Mouse (Mus musculus): ENCODE results near the gene Msx2. TPM values are rescaled to one million over a fixed set of nuclear protein-coding genes. Genes with fewer than 3 reads are reported as not detected.

Gene Msx2
- polyA plus RNA-seq, 1 experiment from 2014 or later: 36.4 TPM

DNA sequence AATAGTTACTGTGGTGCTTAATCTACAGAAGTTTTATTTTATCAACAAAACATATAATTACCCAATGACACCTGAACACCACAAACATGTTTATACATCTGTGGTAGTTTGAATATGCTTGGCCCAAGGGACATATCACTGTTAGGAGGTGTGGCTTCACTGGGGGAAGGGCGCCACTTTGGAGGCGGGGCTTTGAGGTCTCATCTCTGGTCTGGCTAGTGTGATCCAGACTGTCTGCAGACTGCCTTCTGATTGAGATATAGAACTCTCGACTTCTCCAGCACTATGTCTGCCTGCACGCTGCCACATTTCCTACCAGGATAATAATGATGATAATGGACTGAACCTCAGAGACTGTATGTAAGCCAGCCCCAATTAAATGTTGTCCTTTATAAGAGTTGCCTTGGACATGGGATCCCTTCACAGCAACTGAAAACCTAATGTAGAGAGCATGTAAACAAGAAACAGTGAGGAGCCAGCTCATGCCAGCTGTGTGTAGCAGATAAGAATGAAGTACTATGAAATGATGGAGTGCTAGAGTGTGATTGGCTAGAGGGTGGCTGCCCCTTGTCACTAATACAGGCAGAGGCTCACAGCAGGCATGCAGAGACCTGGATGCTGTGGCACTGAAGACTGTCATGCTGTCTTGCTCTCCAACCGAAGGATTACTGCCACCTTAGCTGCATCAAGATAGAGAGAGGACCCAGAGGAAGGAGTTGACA is 31.4 kb downstream of the Msx2 start:
- no peak for ATAC-seq (ENCODE audit: low FRiP score, low read depth)
- Histone ChIP-seq H3K27ac (replicated peaks) (no peak overlapping the region), H3K4me2 (replicated peaks) (no peak overlapping the region), H3K4me3 (no peak overlapping the region), H3K4me1 (no peaks in the 10 kb centered on the region), H3K9me3 (no peaks in the 10 kb centered on the region), H3K36me3 (no peaks in the 10 kb centered on the region), H3K27me3 (peaks cover 43% of the 10 kb centered on the region), H3K9ac (replicated peaks) (no peak overlapping the region)
- 67% methylated on average over 5 of the region's 5 CpGs for WGBS

- 90% methylated on average over 3 of the region's 3 CpGs for WGBS
- no peak for ATAC-seq (ENCODE audit: low FRiP score, low read depth)
- Histone ChIP-seq H3K4me2 (replicated peaks) (no peak overlapping the region), H3K4me1 (no peaks in the 10 kb centered on the region), H3K27ac (replicated peaks) (no peak overlapping the region), H3K4me3 (no peak overlapping the region), H3K27me3 (peaks cover 33% of the 10 kb centered on the region), H3K36me3 (no peaks in the 10 kb centered on the region), H3K9me3 (no peaks in the 10 kb centered on the region), H3K9ac (replicated peaks) (no peak overlapping the region)
These were observed 32.9 kb downstream of the Msx2 start for GRCm38 (mm10) chr13:53439957-53440356.

GRCm38 (mm10) chr13:53426507-53426906 is 46.4 kb downstream of the Msx2 start:
- peaks cover 4% of the 10 kb centered on the region; the same call in 1 of the 2 replicates for H3K27me3 ChIP-seq
- H3K36me3 ChIP-seq: no peaks in the 10 kb centered on the region
- no peaks in the 10 kb centered on the region for H3K4me1 ChIP-seq
- WGBS: 26% methylated on average over 7 of the region's 7 CpGs
- H3K27ac ChIP-seq (replicated peaks): no peak overlapping the region
- no peak overlapping the region for H3K9ac ChIP-seq (replicated peaks)
- ATAC-seq (ENCODE audit: low FRiP score, low read depth): no peak
- H3K4me2 ChIP-seq (replicated peaks): no peak overlapping the region
- H3K4me3 ChIP-seq: no peak overlapping the region
- H3K9me3 ChIP-seq: no peaks in the 10 kb centered on the region

GRCm38 (mm10) chr13:53421189-53421588 is 51.7 kb downstream of the Msx2 start:
- 74% methylated on average over 4 of the region's 4 CpGs for WGBS
- Histone ChIP-seq H3K27me3 (peaks cover 7% of the 10 kb centered on the region; the same call in 1 of the 2 replicates), H3K4me3 (no peak overlapping the region), H3K9ac (replicated peaks) (no peak overlapping the region), H3K4me2 (replicated peaks) (no peak overlapping the region), H3K27ac (replicated peaks) (no peak overlapping the region), H3K9me3 (no peaks in the 10 kb centered on the region), H3K4me1 (no peaks in the 10 kb centered on the region), H3K36me3 (no peaks in the 10 kb centered on the region)
- no peak for ATAC-seq (ENCODE audit: low FRiP score, low read depth)

DNA sequence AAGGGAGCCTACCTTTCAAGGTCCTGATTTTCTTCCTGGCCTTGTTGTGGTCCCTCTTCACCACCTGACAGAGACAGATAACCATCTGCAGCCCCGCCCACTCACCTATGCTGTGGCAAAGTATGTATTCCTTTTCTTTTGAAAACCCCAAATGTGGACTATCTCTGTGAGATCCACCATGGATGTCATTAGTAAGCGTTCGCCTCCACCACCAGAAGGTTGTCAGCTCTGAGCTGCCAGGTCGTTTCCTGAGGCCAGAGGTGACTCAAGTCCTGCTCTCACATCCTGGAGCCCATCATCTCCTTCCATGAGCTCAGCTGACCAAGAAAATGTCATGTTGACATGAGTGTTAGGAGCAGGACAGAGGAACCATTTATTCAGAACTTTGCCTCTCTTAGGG is 52.1 kb downstream of the Msx2 start:
- 81% methylated on average over 4 of the region's 4 CpGs for WGBS
- no peaks in the 10 kb centered on the region for H3K36me3 ChIP-seq
- no peak for ATAC-seq (ENCODE audit: low FRiP score, low read depth)

DNA sequence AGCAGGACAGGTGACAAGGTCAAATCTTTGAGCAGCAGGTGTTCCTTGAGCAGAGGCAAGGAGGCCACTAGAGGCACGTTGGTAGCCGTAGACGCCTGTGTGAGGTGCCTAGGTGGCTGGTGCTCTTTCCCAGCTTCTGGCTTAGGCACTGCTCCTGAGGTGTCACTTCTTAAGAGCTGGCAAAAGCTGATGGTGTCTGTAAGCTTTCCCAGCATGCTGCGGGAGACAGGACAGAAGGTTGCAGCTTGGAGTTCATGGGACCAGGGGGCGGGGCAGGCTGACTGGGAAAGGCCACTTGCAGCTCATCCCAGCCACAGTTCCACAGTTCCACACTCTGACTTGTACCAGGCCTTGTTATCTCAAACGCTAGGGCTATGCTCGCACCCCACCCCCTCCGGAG is 53.2 kb downstream of the Msx2 start:
- H3K27ac ChIP-seq (replicated peaks): no peak overlapping the region
- no peaks in the 10 kb centered on the region for H3K4me1 ChIP-seq
- ATAC-seq (ENCODE audit: low FRiP score, low read depth): no peak
- H3K4me3 ChIP-seq: no peak overlapping the region
- no peak overlapping the region for H3K4me2 ChIP-seq (replicated peaks)
- 0 out of 2 replicates have a peak, but pooled peaks cover 4% of the 10 kb centered on the region for H3K27me3 ChIP-seq
- no peaks in the 10 kb centered on the region for H3K9me3 ChIP-seq
- no peaks in the 10 kb centered on the region for H3K36me3 ChIP-seq
- H3K9ac ChIP-seq (replicated peaks): no peak overlapping the region
- 85% methylated on average over 8 of the region's 8 CpGs for WGBS

More for the DNA sequence above, 52.1 kb downstream of the Msx2 start:
- H3K4me1 ChIP-seq: no peaks in the 10 kb centered on the region
- no peaks in the 10 kb centered on the region for H3K9me3 ChIP-seq
- no peak overlapping the region for H3K9ac ChIP-seq (replicated peaks)
- no peak overlapping the region for H3K27ac ChIP-seq (replicated peaks)
- H3K27me3 ChIP-seq: peaks cover 6% of the 10 kb centered on the region; the same call in 1 of the 2 replicates
- no peak overlapping the region for H3K4me2 ChIP-seq (replicated peaks)
- no peak overlapping the region for H3K4me3 ChIP-seq

GRCm38 (mm10) chr13:53417701-53418100 is 55.2 kb downstream of the Msx2 start:
- H3K27me3 ChIP-seq: 0 out of 2 replicates have a peak, but pooled peaks cover 4% of the 10 kb centered on the region
- ATAC-seq (ENCODE audit: low FRiP score, low read depth): no peak
- no peaks in the 10 kb centered on the region for H3K9me3 ChIP-seq
- H3K4me2 ChIP-seq (replicated peaks): no peak overlapping the region
- no peak overlapping the region for H3K4me3 ChIP-seq
- no peaks in the 10 kb centered on the region for H3K4me1 ChIP-seq
- no peaks in the 10 kb centered on the region for H3K36me3 ChIP-seq
- H3K27ac ChIP-seq (replicated peaks): no peak overlapping the region
- 92% methylated on average over 6 of the region's 6 CpGs for WGBS
- H3K9ac ChIP-seq (replicated peaks): no peak overlapping the region

Other genes with a start within 250 kb of the Msx2 start
- 9.7 and 11.7 TPM in 2 replicates for gene Ror2, start 186.9 kb downstream of the Msx2 start, polyA plus RNA-seq (2016; fragmentation: Nextera tagmentation; extraction: Ambion mirVana)
- gene Sptlc1, start 95.7 kb downstream of the Msx2 start, polyA plus RNA-seq (2016; fragmentation: Nextera tagmentation; extraction: Ambion mirVana): 29.4 and 32.3 TPM in 2 replicates

Measured in midbrain, embryonic 12.5 days (tissue).